Mouse (Mus musculus) embryonic fibroblast, embryonic 13.5 days (primary cell): Measurements from ENCODE around the gene Cadm3.

ENCODE experiments used
- CTCF ChIP-seq: IDR thresholded peaks from 2 replicates; pipeline ENCODE4 v1.5.1; 2011; ENCODE audit warnings: mild to moderate bottlenecking, control low read depth, low read length, moderate library complexity, borderline replicate concordance; ENCODE audit not compliant: insufficient read depth
- POLR2A ChIP-seq: IDR thresholded peaks from 2 replicates; pipeline ENCODE4 v1.6.1; 2011; ENCODE audit warnings: low read depth, mild to moderate bottlenecking, control low read depth, low read length, moderate library complexity

DNA sequence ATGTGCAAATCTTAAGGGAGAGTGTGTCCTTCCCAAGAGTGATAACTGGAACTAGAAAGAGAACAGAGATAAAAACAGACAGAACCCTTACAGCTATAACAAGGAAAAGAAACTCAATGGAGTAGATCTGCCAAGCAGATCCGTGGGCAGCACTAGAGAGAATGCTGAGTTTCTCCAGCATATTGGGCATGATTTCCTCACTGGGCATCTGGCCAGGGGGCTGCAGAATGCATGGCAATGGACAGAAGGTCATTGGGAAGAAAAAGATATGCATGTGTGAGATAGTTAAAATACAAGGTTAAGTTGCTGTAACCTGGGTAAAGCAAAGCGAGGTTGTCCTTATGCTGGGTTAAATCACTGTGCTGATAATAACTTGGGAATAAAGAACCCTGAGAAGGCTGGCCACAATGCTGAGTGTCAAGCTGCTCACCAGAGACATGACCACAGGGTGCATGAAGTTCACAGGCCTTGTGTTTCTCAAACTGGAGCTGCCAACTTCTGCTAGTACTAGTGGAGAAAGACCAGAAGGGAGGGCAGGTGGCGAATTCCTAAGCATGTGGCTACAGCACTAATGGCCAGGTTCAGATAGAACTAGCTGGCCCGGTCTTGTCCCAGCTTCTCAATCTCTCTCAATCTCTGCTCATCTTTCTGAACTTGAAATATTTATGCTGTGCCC lies 3.2 kb downstream of the Cadm3 start:
- TF ChIP-seq CTCF = no peak
- TF ChIP-seq POLR2A = no peak
